Comparison of ENCODE assay signal across 20 mouse cellular contexts in the genomic region with DNA sequence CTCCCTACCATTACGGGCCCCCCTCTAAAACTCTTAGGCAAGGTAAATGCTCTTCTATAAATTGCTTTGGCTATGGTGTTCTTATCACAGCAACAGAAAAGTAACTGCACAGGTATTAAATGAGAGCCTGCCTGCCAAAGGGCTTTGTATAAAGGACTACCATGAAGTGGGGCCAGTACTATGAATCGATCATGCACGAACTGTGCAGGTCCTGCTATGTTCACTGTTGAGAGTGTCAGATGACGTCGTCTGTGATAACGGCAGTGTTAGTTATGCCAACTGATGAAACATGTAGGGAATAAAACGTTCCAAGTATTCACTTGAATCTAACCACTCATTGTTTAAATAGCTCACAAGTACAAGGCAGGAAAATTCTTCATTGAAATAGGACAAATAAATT. TPM values are rescaled to one million over a fixed set of nuclear protein-coding genes. Genes with fewer than 3 reads are reported as not detected.
DNase-seq lines count a peak whose midpoint lies in the region; ATAC-seq and TF ChIP-seq lines count a peak whose summit lies in the region.
"Had no signal": no experiment of that assay in that cellular context is flagged by ENCODE, and none has a peak within 500 bp of the region (broad histone marks: within the 10 kb centered on the region; RNA-seq: fewer than 3 reads in every experiment).

No protein-coding gene starts in this region.

- intact Hi-C loops in heart, adult 2 months (cut with DNase I): no loop called here

- no peaks in the 10 kb centered on the region for H3K36me3 ChIP-seq in forebrain, embryonic 14.5 days (ENCODE audit: control insufficient read depth, insufficient read depth, low read length)
- no peaks in the 10 kb centered on the region for H3K36me3 ChIP-seq in forebrain, embryonic 12.5 days (replicated peaks)
- no peaks in the 10 kb centered on the region for H3K36me3 ChIP-seq in heart, embryonic 14.5 days (ENCODE audit: control insufficient read depth, insufficient read depth, low read length)
- no peaks in the 10 kb centered on the region for H3K36me3 ChIP-seq in heart, adult 2 months (ENCODE audit: control insufficient read depth, insufficient read depth, low read length)
- H3K36me3 ChIP-seq in limb, embryonic 12.5 days: no peaks in the 10 kb centered on the region
- H3K36me3 ChIP-seq in limb, embryonic 10.5 days: no peaks in the 10 kb centered on the region
- H3K36me3 ChIP-seq: embryonic facial prominence, embryonic 12.5 days; embryonic facial prominence, embryonic 15.5 days; hindbrain, embryonic 12.5 days; hindbrain, embryonic 15.5 days had no signal

- ATAC-seq in forebrain, embryonic 14.5 days: no peak
- no peak for ATAC-seq in forebrain, embryonic 12.5 days (ENCODE audit: low FRiP score)
- no peak for ATAC-seq in heart, embryonic 14.5 days (ENCODE audit: insufficient number of reproducible peaks, insufficient read depth, low FRiP score, low read depth)
- ATAC-seq in limb, embryonic 12.5 days (ENCODE audit: insufficient number of reproducible peaks, insufficient read depth, low FRiP score, low TSS enrichment, low read depth): peak; percentile 42; the same call in 1 of the 2 replicates
- ATAC-seq: intestine, postnatal 0 days; Patski had no signal

- H3K9me3 ChIP-seq in forebrain, embryonic 14.5 days (replicated peaks; ENCODE audit: control insufficient read depth, low read length): no peaks in the 10 kb centered on the region
- no peaks in the 10 kb centered on the region for H3K9me3 ChIP-seq in forebrain, embryonic 12.5 days
- H3K9me3 ChIP-seq in heart, embryonic 14.5 days (ENCODE audit: control insufficient read depth, low read length): no peaks in the 10 kb centered on the region
- no peaks in the 10 kb centered on the region for H3K9me3 ChIP-seq in limb, embryonic 12.5 days
- no peaks in the 10 kb centered on the region for H3K9me3 ChIP-seq in limb, embryonic 10.5 days (replicated peaks)
- H3K9me3 ChIP-seq: embryonic facial prominence, embryonic 12.5 days; embryonic facial prominence, embryonic 15.5 days; hindbrain, embryonic 12.5 days; hindbrain, embryonic 15.5 days had no signal

- no peak overlapping the region for H3K27ac ChIP-seq in forebrain, embryonic 14.5 days (ENCODE audit: low read depth, low read length)
- no peak overlapping the region for H3K27ac ChIP-seq in forebrain, embryonic 12.5 days
- H3K27ac ChIP-seq in heart, embryonic 14.5 days (replicated peaks in 1 of 2; ENCODE audit: control insufficient read depth in 1 of 2, insufficient read depth in 1 of 2, low read depth in 2 of 2, low read length in 2 of 2): no peak overlapping the region
- no peak overlapping the region for H3K27ac ChIP-seq in heart, adult 2 months
- H3K27ac ChIP-seq in limb, embryonic 12.5 days: 0 out of 2 replicates have a peak overlapping the region, but pooled peaks have one; percentile 17
- H3K27ac ChIP-seq in limb, embryonic 10.5 days: no peak overlapping the region
- H3K27ac ChIP-seq: embryonic facial prominence, embryonic 12.5 days; embryonic facial prominence, embryonic 15.5 days; hindbrain, embryonic 12.5 days; hindbrain, embryonic 15.5 days had no signal

- no peak for TF ChIP-seq CTCF in heart, adult 2 months (IDR thresholded peaks at IDR 0.05)

- no peak overlapping the region for H3K4me2 ChIP-seq in forebrain, embryonic 14.5 days (ENCODE audit: low read length)
- H3K4me2 ChIP-seq in forebrain, embryonic 12.5 days: no peak overlapping the region
- peak overlapping the region; percentile 18; the same call in 1 of the 2 replicates for H3K4me2 ChIP-seq in heart, embryonic 14.5 days (ENCODE audit: low read length)
- no peak overlapping the region for H3K4me2 ChIP-seq in limb, embryonic 12.5 days
- H3K4me2 ChIP-seq: embryonic facial prominence, embryonic 12.5 days; embryonic facial prominence, embryonic 15.5 days; hindbrain, embryonic 12.5 days; hindbrain, embryonic 15.5 days had no signal

- H3K4me3 ChIP-seq in forebrain, embryonic 14.5 days (ENCODE audit: low read depth, low read length): no peak overlapping the region
- no peak overlapping the region for H3K4me3 ChIP-seq in forebrain, embryonic 12.5 days (replicated peaks)
- H3K4me3 ChIP-seq in heart, embryonic 14.5 days (ENCODE audit: control insufficient read depth in 1 of 2, insufficient read depth in 1 of 2, low read depth in 1 of 2, low read length in 2 of 2): no peak overlapping the region
- no peak overlapping the region for H3K4me3 ChIP-seq in heart, adult 2 months
- H3K4me3 ChIP-seq in limb, embryonic 12.5 days (replicated peaks): no peak overlapping the region
- H3K4me3 ChIP-seq in limb, embryonic 10.5 days: no peak overlapping the region
- H3K4me3 ChIP-seq: embryonic facial prominence, embryonic 12.5 days; embryonic facial prominence, embryonic 15.5 days; hindbrain, embryonic 12.5 days; hindbrain, embryonic 15.5 days had no signal

- WGBS in forebrain, embryonic 14.5 days: 63% methylated on average over 7 of the region's 7 CpGs
- WGBS in forebrain, embryonic 12.5 days: 68% methylated on average over 7 of the region's 7 CpGs
- WGBS in heart, embryonic 14.5 days: 29% methylated on average over 7 of the region's 7 CpGs
- WGBS in heart, adult 2 months: 37% methylated on average over 7 of the region's 7 CpGs
- 61% methylated on average over 7 of the region's 7 CpGs for WGBS in limb, embryonic 12.5 days
- 83% methylated on average over 7 of the region's 7 CpGs for WGBS in limb, embryonic 10.5 days

- no peaks in the 10 kb centered on the region for H3K4me1 ChIP-seq in forebrain, embryonic 14.5 days (ENCODE audit: control insufficient read depth, insufficient read depth, low read length)
- no peaks in the 10 kb centered on the region for H3K4me1 ChIP-seq in forebrain, embryonic 12.5 days
- peaks cover 0 to 9% of the 10 kb centered on the region in 2 experiments; a peak in 1 of 4 replicates for H3K4me1 ChIP-seq in heart, embryonic 14.5 days (ENCODE audit: control insufficient read depth in 2 of 2, insufficient read depth in 2 of 2, low read length in 2 of 2)
- H3K4me1 ChIP-seq in heart, adult 2 months (ENCODE audit: control insufficient read depth, insufficient read depth, low read length): no peaks in the 10 kb centered on the region
- H3K4me1 ChIP-seq in limb, embryonic 12.5 days (replicated peaks): peaks cover 10% of the 10 kb centered on the region
- H3K4me1 ChIP-seq in limb, embryonic 10.5 days: peaks cover 5% of the 10 kb centered on the region; the same call in 1 of the 2 replicates
- H3K4me1 ChIP-seq: embryonic facial prominence, embryonic 15.5 days; hindbrain, embryonic 12.5 days; hindbrain, embryonic 15.5 days had no signal

- DNase-seq in forebrain, embryonic 14.5 days (ENCODE audit: low spot score): peak; percentile 6
- DNase-seq in heart, adult 2 months: no peak
- no peak for DNase-seq in limb, embryonic 10.5 days (ENCODE audit: low spot score)
- no peak for DNase-seq in cerebellum, postnatal 14 days
- DNase-seq: adrenal gland, postnatal 10 days; adrenal gland, postnatal 36 days; cerebellum, adult 18-20 months; cerebellum, adult 9-10 months; cerebellum, postnatal 25 days; gastrocnemius, postnatal 25 days; heart, adult 18-20 months had no signal

- no peaks in the 10 kb centered on the region for H3K27me3 ChIP-seq in forebrain, embryonic 14.5 days (replicated peaks; ENCODE audit: control insufficient read depth, insufficient read depth, low read length)
- H3K27me3 ChIP-seq in forebrain, embryonic 12.5 days: no peaks in the 10 kb centered on the region
- no peaks in the 10 kb centered on the region for H3K27me3 ChIP-seq in heart, embryonic 14.5 days (ENCODE audit: control insufficient read depth, insufficient read depth, low read length)
- no peaks in the 10 kb centered on the region for H3K27me3 ChIP-seq in heart, adult 2 months (ENCODE audit: control insufficient read depth, insufficient read depth, low read length)
- no peaks in the 10 kb centered on the region for H3K27me3 ChIP-seq in limb, embryonic 12.5 days
- no peaks in the 10 kb centered on the region for H3K27me3 ChIP-seq in limb, embryonic 10.5 days (ENCODE audit: low read depth, poor library complexity, severe bottlenecking)
- H3K27me3 ChIP-seq: embryonic facial prominence, embryonic 12.5 days; embryonic facial prominence, embryonic 15.5 days; hindbrain, embryonic 12.5 days; hindbrain, embryonic 15.5 days had no signal

- H3K79me2 ChIP-seq in heart, adult 2 months (replicated peaks; ENCODE audit: control insufficient read depth, insufficient read depth, low read length): no peaks in the 10 kb centered on the region

- H3K9ac ChIP-seq in forebrain, embryonic 14.5 days (ENCODE audit: low read length): no peak overlapping the region
- no peak overlapping the region for H3K9ac ChIP-seq in forebrain, embryonic 12.5 days
- H3K9ac ChIP-seq in heart, embryonic 14.5 days (ENCODE audit: low read length): no peak overlapping the region
- no peak overlapping the region for H3K9ac ChIP-seq in heart, adult 2 months (ENCODE audit: low read depth, low read length)
- H3K9ac ChIP-seq in limb, embryonic 12.5 days (replicated peaks): no peak overlapping the region
- H3K9ac ChIP-seq: embryonic facial prominence, embryonic 12.5 days; embryonic facial prominence, embryonic 15.5 days; hindbrain, embryonic 12.5 days; hindbrain, embryonic 15.5 days had no signal

- TF ChIP-seq POLR2A in heart, adult 2 months (IDR thresholded peaks at IDR 0.05; ENCODE audit: insufficient read depth, low read depth, low read length): no peak

- no peak for TF ChIP-seq EP300 in heart, adult 2 months (IDR thresholded peaks at IDR 0.05; ENCODE audit: insufficient read depth, low read depth, low read length)

RNA-seq across cellular contexts. Expression of a gene that starts 40.6 kb away (rescaled TPM):
- polyA plus RNA-seq in forebrain, embryonic 14.5 days (2014; fragmentation: Nextera tagmentation; extraction: Ambion mirVana): 1.1 and 2.5 TPM in 2 replicates
- 5.2 and 5.9 TPM in 2 replicates for polyA plus RNA-seq in forebrain, embryonic 12.5 days (2016; fragmentation: Nextera tagmentation; extraction: Ambion mirVana)
- 8.0 and 9.6 TPM in 2 replicates for polyA plus RNA-seq in heart, embryonic 14.5 days (2014; fragmentation: Nextera tagmentation; extraction: Ambion mirVana)
- total RNA-seq in heart, adult 2 months (2021): 10 to 100 TPM; 11.0 to 13.6 TPM
- 2.2 and 3.4 TPM in 2 replicates for polyA plus RNA-seq in heart, adult 2 months (2012; rRNA removed)
- polyA plus RNA-seq in limb, embryonic 12.5 days (2016; fragmentation: Nextera tagmentation; extraction: Ambion mirVana): 5.0 and 5.7 TPM in 2 replicates
- 1.4 and 3.4 TPM in 2 replicates for polyA plus RNA-seq in limb, embryonic 10.5 days (2016; fragmentation: Nextera tagmentation; extraction: Ambion mirVana)
- polyA plus RNA-seq: Patski had no signal
